ENCODE assay signal across 12 mouse cellular contexts in genomic region chrX:66461459-66462001, GRCm38 (mm10).
"Had no signal": no experiment of that assay in that cellular context is flagged by ENCODE, and none has a peak within 500 bp of the region (broad histone marks: within the 10 kb centered on the region; RNA-seq: fewer than 3 reads in every experiment).

No protein-coding gene starts in this region.

- H3K4me3 ChIP-seq: left cerebral cortex, adult 2 months; limb, embryonic 10.5 days; liver, embryonic 15.5 days; neural tube, embryonic 13.5 days; stomach, embryonic 15.5 days had no signal

- H3K4me1 ChIP-seq: limb, embryonic 10.5 days; liver, embryonic 15.5 days; stomach, embryonic 15.5 days had no signal

- H3K9ac ChIP-seq: liver, embryonic 15.5 days; neural tube, embryonic 13.5 days; stomach, embryonic 15.5 days had no signal

- H3K27me3 ChIP-seq: liver, embryonic 15.5 days; neural tube, embryonic 13.5 days; stomach, embryonic 15.5 days had no signal

- DNase-seq: kidney, adult 8-10 months; lung, adult 2 months; lung, postnatal 36 days; thymus, adult 2 months; thymus, postnatal 25 days had no signal

- H3K4me2 ChIP-seq: liver, embryonic 11.5 days; liver, embryonic 15.5 days; neural tube, embryonic 13.5 days; stomach, embryonic 15.5 days had no signal

- ATAC-seq: lung, postnatal 0 days had no signal

- H3K27ac ChIP-seq: left cerebral cortex, adult 2 months; limb, embryonic 10.5 days; liver, embryonic 15.5 days; neural tube, embryonic 13.5 days; stomach, embryonic 15.5 days had no signal

- H3K9me3 ChIP-seq: limb, embryonic 10.5 days; liver, embryonic 15.5 days; neural tube, embryonic 13.5 days; stomach, embryonic 15.5 days had no signal

- H3K36me3 ChIP-seq: limb, embryonic 10.5 days; liver, embryonic 15.5 days; neural tube, embryonic 13.5 days; stomach, embryonic 15.5 days had no signal
